Mouse (Mus musculus): Measurements from ENCODE around the gene Rps7. TPM values are rescaled to one million over a fixed set of nuclear protein-coding genes. Genes with fewer than 3 reads are reported as not detected.

The Rps7 gene
- polyA plus RNA-seq, 1 experiment from 2014 or later: 1,014 TPM

- Histone ChIP-seq H3K9ac (replicated peaks; ENCODE audit: low read depth, low read length) (no peak within 1 kb of the TSS), H3K27ac (ENCODE audit: low read length) (peak within 1 kb of the TSS; percentile 1; the same call in 1 of the 2 replicates), H3K9me3 (ENCODE audit: control insufficient read depth, low read depth, low read length) (no peaks in the 10 kb centered on the region), H3K36me3 (ENCODE audit: control insufficient read depth, insufficient read depth, low read length) (no peaks in the 10 kb centered on the region), H3K4me2 (replicated peaks; ENCODE audit: low read depth, low read length) (no peak within 1 kb of the TSS), H3K27me3 (ENCODE audit: control insufficient read depth, insufficient read depth, low read length) (no peaks in the 10 kb centered on the region), H3K4me3 (ENCODE audit: low read depth, low read length) (no peak within 1 kb of the TSS), H3K4me1 (ENCODE audit: control insufficient read depth, insufficient read depth, low read length) (peaks cover 14% of the 10 kb centered on the region)
- no peak for ATAC-seq (ENCODE audit: insufficient number of reproducible peaks, insufficient read depth, low FRiP score, low read depth)
- WGBS: 29% methylated on average over 5 of the region's 5 CpGs
These were observed 12.6 kb downstream of the Rps7 start, which contains the start of gene Colec11 for GRCm38 (mm10) chr12:28623195-28623594. Gene Colec11, minus strand, starts transcription at chr12:28623377.

- ATAC-seq (ENCODE audit: insufficient number of reproducible peaks, insufficient read depth, low FRiP score, low read depth): no peak
- Histone ChIP-seq H3K27me3 (ENCODE audit: control insufficient read depth, insufficient read depth, low read length) (no peaks in the 10 kb centered on the region), H3K4me3 (ENCODE audit: low read depth, low read length) (no peak overlapping the region), H3K36me3 (ENCODE audit: control insufficient read depth, insufficient read depth, low read length) (no peaks in the 10 kb centered on the region), H3K4me2 (replicated peaks; ENCODE audit: low read depth, low read length) (no peak overlapping the region), H3K9ac (replicated peaks; ENCODE audit: low read depth, low read length) (no peak overlapping the region), H3K27ac (ENCODE audit: low read length) (no peak overlapping the region), H3K9me3 (ENCODE audit: control insufficient read depth, low read depth, low read length) (no peaks in the 10 kb centered on the region), H3K4me1 (ENCODE audit: control insufficient read depth, insufficient read depth, low read length) (peaks cover 14% of the 10 kb centered on the region)
- WGBS: 50% methylated on average over 1 of the region's 1 CpGs
These were observed 13.1 kb downstream of the Rps7 start for GRCm38 (mm10) chr12:28622641-28623040.

GRCm38 (mm10) chr12:28622167-28622532 is 13.6 kb downstream of the Rps7 start:
- Histone ChIP-seq H3K36me3 (ENCODE audit: control insufficient read depth, insufficient read depth, low read length) (no peaks in the 10 kb centered on the region), H3K4me2 (replicated peaks; ENCODE audit: low read depth, low read length) (no peak overlapping the region), H3K27ac (ENCODE audit: low read length) (no peak overlapping the region), H3K9ac (replicated peaks; ENCODE audit: low read depth, low read length) (no peak overlapping the region), H3K4me3 (ENCODE audit: low read depth, low read length) (no peak overlapping the region), H3K9me3 (ENCODE audit: control insufficient read depth, low read depth, low read length) (no peaks in the 10 kb centered on the region), H3K27me3 (ENCODE audit: control insufficient read depth, insufficient read depth, low read length) (no peaks in the 10 kb centered on the region), H3K4me1 (ENCODE audit: control insufficient read depth, insufficient read depth, low read length) (peaks cover 16% of the 10 kb centered on the region)
- 13% methylated on average over 5 of the region's 5 CpGs for WGBS
- ATAC-seq (ENCODE audit: insufficient number of reproducible peaks, insufficient read depth, low FRiP score, low read depth): peak; percentile 20; the same call in 1 of the 2 replicates

GRCm38 (mm10) chr12:28621451-28622166 is 14.1 kb downstream of the Rps7 start:
- Histone ChIP-seq H3K4me2 (replicated peaks; ENCODE audit: low read depth, low read length) (no peak overlapping the region), H3K27me3 (ENCODE audit: control insufficient read depth, insufficient read depth, low read length) (no peaks in the 10 kb centered on the region), H3K9me3 (ENCODE audit: control insufficient read depth, low read depth, low read length) (no peaks in the 10 kb centered on the region), H3K27ac (ENCODE audit: low read length) (no peak overlapping the region), H3K9ac (replicated peaks; ENCODE audit: low read depth, low read length) (no peak overlapping the region), H3K4me3 (ENCODE audit: low read depth, low read length) (no peak overlapping the region), H3K4me1 (ENCODE audit: control insufficient read depth, insufficient read depth, low read length) (peaks cover 21% of the 10 kb centered on the region), H3K36me3 (ENCODE audit: control insufficient read depth, insufficient read depth, low read length) (no peaks in the 10 kb centered on the region)
- peak; percentile 15; the same call in 1 of the 2 replicates for ATAC-seq (ENCODE audit: insufficient number of reproducible peaks, insufficient read depth, low FRiP score, low read depth)
- 11% methylated on average over 7 of the region's 7 CpGs for WGBS

GRCm38 (mm10) chr12:28617297-28617696 is 18.5 kb downstream of the Rps7 start:
- Histone ChIP-seq H3K4me3 (ENCODE audit: low read depth, low read length) (no peak overlapping the region), H3K4me1 (ENCODE audit: control insufficient read depth, insufficient read depth, low read length) (peaks cover 17% of the 10 kb centered on the region), H3K4me2 (replicated peaks; ENCODE audit: low read depth, low read length) (no peak overlapping the region), H3K36me3 (ENCODE audit: control insufficient read depth, insufficient read depth, low read length) (no peaks in the 10 kb centered on the region), H3K27me3 (ENCODE audit: control insufficient read depth, insufficient read depth, low read length) (no peaks in the 10 kb centered on the region), H3K27ac (ENCODE audit: low read length) (no peak overlapping the region), H3K9ac (replicated peaks; ENCODE audit: low read depth, low read length) (no peak overlapping the region), H3K9me3 (ENCODE audit: control insufficient read depth, low read depth, low read length) (no peaks in the 10 kb centered on the region)
- ATAC-seq (ENCODE audit: insufficient number of reproducible peaks, insufficient read depth, low FRiP score, low read depth): no peak
- WGBS: 57% methylated on average over 4 of the region's 4 CpGs

- Histone ChIP-seq H3K4me3 (ENCODE audit: low read depth, low read length) (no peak overlapping the region), H3K9me3 (ENCODE audit: control insufficient read depth, low read depth, low read length) (no peaks in the 10 kb centered on the region), H3K4me1 (ENCODE audit: control insufficient read depth, insufficient read depth, low read length) (peaks cover 8% of the 10 kb centered on the region), H3K36me3 (ENCODE audit: control insufficient read depth, insufficient read depth, low read length) (no peaks in the 10 kb centered on the region), H3K4me2 (replicated peaks; ENCODE audit: low read depth, low read length) (no peak overlapping the region), H3K27me3 (ENCODE audit: control insufficient read depth, insufficient read depth, low read length) (no peaks in the 10 kb centered on the region), H3K27ac (ENCODE audit: low read length) (no peak overlapping the region), H3K9ac (replicated peaks; ENCODE audit: low read depth, low read length) (no peak overlapping the region)
- ATAC-seq (ENCODE audit: insufficient number of reproducible peaks, insufficient read depth, low FRiP score, low read depth): no peak
- 69% methylated on average over 7 of the region's 7 CpGs for WGBS
These were observed 21.4 kb downstream of the Rps7 start for GRCm38 (mm10) chr12:28614401-28614800.

GRCm38 (mm10) chr12:28612391-28612790 is 23.4 kb downstream of the Rps7 start:
- ATAC-seq (ENCODE audit: insufficient number of reproducible peaks, insufficient read depth, low FRiP score, low read depth): no peak
- Histone ChIP-seq H3K9ac (replicated peaks; ENCODE audit: low read depth, low read length) (no peak overlapping the region), H3K9me3 (ENCODE audit: control insufficient read depth, low read depth, low read length) (no peaks in the 10 kb centered on the region), H3K4me1 (ENCODE audit: control insufficient read depth, insufficient read depth, low read length) (peaks cover 8% of the 10 kb centered on the region), H3K36me3 (ENCODE audit: control insufficient read depth, insufficient read depth, low read length) (no peaks in the 10 kb centered on the region), H3K27ac (ENCODE audit: low read length) (no peak overlapping the region), H3K4me2 (replicated peaks; ENCODE audit: low read depth, low read length) (no peak overlapping the region), H3K4me3 (ENCODE audit: low read depth, low read length) (no peak overlapping the region), H3K27me3 (ENCODE audit: control insufficient read depth, insufficient read depth, low read length) (no peaks in the 10 kb centered on the region)
- 27% methylated on average over 6 of the region's 6 CpGs for WGBS

GRCm38 (mm10) chr12:28607546-28608305 is 28.0 kb downstream of the Rps7 start:
- WGBS: 66% methylated on average over 17 of the region's 17 CpGs
- ATAC-seq (ENCODE audit: insufficient number of reproducible peaks, insufficient read depth, low FRiP score, low read depth): no peak
- Histone ChIP-seq H3K27me3 (ENCODE audit: control insufficient read depth, insufficient read depth, low read length) (no peaks in the 10 kb centered on the region), H3K9me3 (ENCODE audit: control insufficient read depth, low read depth, low read length) (no peaks in the 10 kb centered on the region), H3K4me1 (ENCODE audit: control insufficient read depth, insufficient read depth, low read length) (no peaks in the 10 kb centered on the region), H3K36me3 (ENCODE audit: control insufficient read depth, insufficient read depth, low read length) (no peaks in the 10 kb centered on the region), H3K4me3 (ENCODE audit: low read depth, low read length) (no peak overlapping the region), H3K27ac (ENCODE audit: low read length) (no peak overlapping the region), H3K4me2 (replicated peaks; ENCODE audit: low read depth, low read length) (no peak overlapping the region), H3K9ac (replicated peaks; ENCODE audit: low read depth, low read length) (no peak overlapping the region)

Data from stomach, embryonic 14.5 days (tissue).